Mouse (Mus musculus) limb, embryonic 12.5 days (tissue): ENCODE data around the gene Pask. TPM values are rescaled to one million over a fixed set of nuclear protein-coding genes. Genes with fewer than 3 reads are reported as not detected.
A peak's percentile ranks its signal among the peaks of the same experiment; 100 is the strongest.
"Not testable (repeated sequence)": the region's sequence is repeated elsewhere in the genome, so short reads cannot be mapped to it uniquely, and the experiment has no call there.

ENCODE experiments used
- ATAC-seq: fragments of 200-750 bp; cut with Nextera tagmentation; 2 replicates; pipeline ENCODE4 v1.8.0; 2017; ENCODE audit warnings: low read depth, moderate TSS enrichment; ENCODE audit not compliant: insufficient number of reproducible peaks, insufficient read depth, low FRiP score, low TSS enrichment
- H3K27ac ChIP-seq: fragments of 300-500 bp; sonication (generic); 2 replicates; pipeline ENCODE4 v1.5.1; 2016; ENCODE audit warnings: mild to moderate bottlenecking, moderate library complexity
- H3K27me3 ChIP-seq: fragments of 300-500 bp; sonication (generic); 2 replicates; pipeline ENCODE4 v1.6.1; 2016; ENCODE audit warnings: mild to moderate bottlenecking, moderate library complexity
- H3K36me3 ChIP-seq: fragments of 300-500 bp; sonication (generic); 2 replicates; pipeline ENCODE4 v1.6.1; 2016; ENCODE audit warnings: mild to moderate bottlenecking, moderate library complexity
- H3K4me1 ChIP-seq: fragments of 300-500 bp; sonication (generic); replicated peaks from 2 replicates; pipeline ENCODE4 v1.6.1; 2016
- H3K4me2 ChIP-seq: fragments of 300-500 bp; sonication (generic); 2 replicates; pipeline ENCODE4 v1.6.1; 2016; ENCODE audit warnings: mild to moderate bottlenecking, moderate library complexity
- H3K4me3 ChIP-seq: fragments of 300-500 bp; sonication (generic); replicated peaks from 2 replicates; pipeline ENCODE4 v1.5.1; 2016; ENCODE audit warnings: mild to moderate bottlenecking
- H3K9ac ChIP-seq: fragments of 300-500 bp; sonication (generic); replicated peaks from 2 replicates; pipeline ENCODE4 v1.6.1; 2016; ENCODE audit warnings: mild to moderate bottlenecking, moderate library complexity
- H3K9me3 ChIP-seq: fragments of 300-500 bp; sonication (generic); 2 replicates; pipeline ENCODE4 v1.6.1; 2016; ENCODE audit warnings: mild to moderate bottlenecking, moderate library complexity
- whole genome bisulfite sequencing: fragments of 180-500 bp; shearing (Covaris S2); methylation state at CpG from one replicate; pipeline ENCODE4 v1.1.7; 2016; 5-methylcytosine and 5-hydroxymethylcytosine counted together
- polyA plus RNA-seq: library from polyadenylated mRNA; unstranded; fragments of >200 nt; fragmentation: Nextera tagmentation; extraction: Ambion mirVana; gene quantifications from 2 replicates; pipeline ENCODE4 v1.2.1, GENCODE M21; 2016

Pask gene
- polyA plus RNA-seq, 1 experiment from 2014 or later, result 27.0 TPM

DNA sequence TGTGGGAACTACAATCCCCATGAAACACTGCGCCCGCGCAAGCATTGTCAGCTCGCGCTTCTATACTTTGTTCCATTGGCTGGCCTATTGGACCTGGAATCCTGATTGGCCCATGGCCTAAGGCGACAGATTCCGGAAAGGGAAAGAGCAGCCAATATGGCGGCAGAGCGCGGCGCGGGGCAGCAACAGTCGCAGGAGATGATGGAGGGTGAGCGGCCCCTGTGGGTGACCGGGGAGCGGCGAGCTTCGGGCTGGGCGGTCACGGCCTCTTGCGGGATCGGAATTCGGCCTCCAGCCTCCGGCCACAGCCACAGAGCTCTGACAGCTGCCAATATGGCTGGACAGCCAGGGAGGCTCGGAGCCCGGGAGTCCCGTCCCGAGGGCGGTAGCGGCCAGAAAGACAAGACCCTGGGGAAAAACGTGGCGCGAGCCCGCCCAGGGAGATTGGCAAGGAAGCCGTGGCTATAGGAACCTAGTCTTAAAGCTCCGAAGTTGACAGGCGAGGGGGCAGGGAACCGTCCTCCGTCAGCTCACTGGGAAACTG, 294 bp upstream of the Pask start:
- peak overlapping the region; percentile 78 for H3K4me2 ChIP-seq
- no peaks in the 10 kb centered on the region for H3K27me3 ChIP-seq
- H3K27ac ChIP-seq, result peak overlapping the region; percentile 66; the same call in 1 of the 2 replicates
- WGBS, result under 1% methylated on average over 39 of the region's 39 CpGs
- H3K36me3 ChIP-seq, result peaks cover 27% of the 10 kb centered on the region
- peak overlapping the region; percentile 86 for H3K9ac ChIP-seq
- peaks cover 16% of the 10 kb centered on the region for H3K4me1 ChIP-seq
- peak; percentile 95 for ATAC-seq
- no peaks in the 10 kb centered on the region for H3K9me3 ChIP-seq
- H3K4me3 ChIP-seq, result peak overlapping the region; percentile 93

DNA sequence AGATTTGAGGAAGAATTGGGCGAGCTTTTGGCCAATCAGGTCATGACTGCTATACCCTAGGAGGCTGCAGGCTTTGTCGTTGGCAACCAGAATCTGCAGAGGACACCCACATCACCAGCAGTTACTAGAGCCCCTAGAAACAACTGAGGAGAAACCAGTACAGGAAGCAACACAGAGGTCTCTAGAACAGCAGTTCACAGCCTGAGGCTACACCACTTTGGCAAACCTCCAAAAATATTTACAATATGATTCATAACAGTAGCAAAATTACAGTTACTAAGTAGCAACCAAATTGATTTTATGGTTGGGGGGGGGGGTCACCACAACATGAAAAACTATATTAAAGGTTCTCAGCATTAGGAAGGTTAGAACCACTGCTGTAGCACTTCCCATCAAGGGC, 8.7 kb downstream of the Pask start:
- Histone ChIP-seq H3K4me1 (no peaks in the 10 kb centered on the region), H3K27ac (no peak overlapping the region), H3K4me3 (no peak overlapping the region), H3K9ac (no peak overlapping the region), H3K4me2 (no peak overlapping the region), H3K36me3 (peaks cover 68% of the 10 kb centered on the region), H3K27me3 (no peaks in the 10 kb centered on the region), H3K9me3 (no peaks in the 10 kb centered on the region)
- ATAC-seq, result no peak
- WGBS, result 82% methylated on average over 2 of the region's 2 CpGs

- WGBS, result 90% methylated on average over 3 of the region's 3 CpGs
- no peak overlapping the region for H3K27ac ChIP-seq
- H3K4me3 ChIP-seq, result no peak overlapping the region
- H3K36me3 ChIP-seq, result peaks cover 85% of the 10 kb centered on the region
- no peak overlapping the region for H3K4me2 ChIP-seq
- no peak for ATAC-seq
- no peaks in the 10 kb centered on the region for H3K27me3 ChIP-seq
- H3K9me3 ChIP-seq, result no peaks in the 10 kb centered on the region
- H3K9ac ChIP-seq, result no peak overlapping the region
- no peaks in the 10 kb centered on the region for H3K4me1 ChIP-seq
Measured at GRCm38 (mm10) chr1:93326446-93326845, 16.8 kb downstream of the Pask start.

- no peaks in the 10 kb centered on the region for H3K27me3 ChIP-seq
- H3K4me3 ChIP-seq, result no peak overlapping the region
- no peak for ATAC-seq
- H3K9me3 ChIP-seq, result no peaks in the 10 kb centered on the region
- no peak overlapping the region for H3K27ac ChIP-seq
- 90% methylated on average over 6 of the region's 6 CpGs for WGBS
- no peak overlapping the region for H3K9ac ChIP-seq
- H3K4me2 ChIP-seq, result no peak overlapping the region
- H3K4me1 ChIP-seq, result no peaks in the 10 kb centered on the region
- H3K36me3 ChIP-seq, result peaks cover 87% of the 10 kb centered on the region
Measured at GRCm38 (mm10) chr1:93323973-93324372, 19.3 kb downstream of the Pask start.

- Histone ChIP-seq H3K9me3 (no peaks in the 10 kb centered on the region), H3K36me3 (peaks cover 55% of the 10 kb centered on the region), H3K27ac (no peak within 1 kb of the TSS), H3K27me3 (no peaks in the 10 kb centered on the region), H3K9ac (peak within 1 kb of the TSS; percentile 83), H3K4me3 (peak within 1 kb of the TSS; percentile 87), H3K4me1 (peaks cover 6% of the 10 kb centered on the region), H3K4me2 (peak within 1 kb of the TSS; percentile 69)
- peak; percentile 85 for ATAC-seq
- 8% methylated on average over 36 of the region's 36 CpGs for WGBS
Measured at GRCm38 (mm10) chr1:93305581-93306337, 37.5 kb downstream of the Pask start, which contains the start of gene Mterf4. TSS of gene Mterf4 (minus strand) at chr1:93305915.

DNA sequence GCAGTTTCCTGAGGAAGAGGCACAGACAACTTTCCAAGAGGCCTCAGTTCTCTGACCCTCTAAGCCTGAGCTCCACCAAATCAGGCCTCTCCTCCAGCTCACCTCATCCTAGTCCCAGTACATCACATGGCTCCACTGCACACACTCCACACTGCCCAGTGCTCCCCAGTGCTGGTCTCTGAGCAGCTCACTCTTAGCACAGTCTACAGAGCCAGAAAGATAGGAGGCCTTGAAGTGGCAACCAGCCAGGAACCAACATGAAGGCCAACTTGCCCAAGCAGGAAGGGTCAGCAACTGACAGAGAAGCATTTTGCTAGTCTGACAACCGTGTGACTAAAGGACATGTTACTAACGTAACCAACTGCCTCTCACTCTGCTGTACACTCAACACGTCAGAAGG, 42.7 kb downstream of the Pask start:
- peaks cover 86% of the 10 kb centered on the region for H3K36me3 ChIP-seq
- no peak overlapping the region for H3K4me2 ChIP-seq
- no peaks in the 10 kb centered on the region for H3K9me3 ChIP-seq
- 89% methylated on average over 3 of the region's 3 CpGs for WGBS
- no peak for ATAC-seq
- H3K9ac ChIP-seq, result no peak overlapping the region
- H3K27me3 ChIP-seq, result no peaks in the 10 kb centered on the region
- H3K4me1 ChIP-seq, result peaks cover 6% of the 10 kb centered on the region
- H3K4me3 ChIP-seq, result no peak overlapping the region
- no peak overlapping the region for H3K27ac ChIP-seq

DNA sequence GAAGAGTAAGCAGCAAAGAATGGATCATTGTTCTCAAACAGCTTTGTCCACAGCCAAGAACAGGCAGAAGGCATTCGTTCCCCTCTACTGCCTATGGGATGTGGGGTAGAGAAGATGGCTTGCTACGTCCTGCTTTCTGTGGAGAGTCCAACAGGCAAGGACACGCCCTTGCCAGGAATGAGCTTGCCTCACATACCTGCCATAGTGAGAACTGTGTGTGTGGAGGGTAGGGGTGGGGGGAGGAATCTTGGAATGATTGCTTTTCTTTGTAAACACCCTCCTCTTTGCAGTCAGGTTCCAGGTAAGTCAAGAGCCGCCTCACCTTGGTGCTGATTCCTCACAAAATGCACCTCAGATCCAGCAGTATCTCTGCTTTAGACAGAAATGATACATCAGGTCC, 43.5 kb downstream of the Pask start:
- no peak for ATAC-seq
- WGBS, result 84% methylated on average over 4 of the region's 4 CpGs
- Histone ChIP-seq H3K9me3 (no peaks in the 10 kb centered on the region), H3K27ac (no peak overlapping the region), H3K9ac (no peak overlapping the region), H3K4me3 (no peak overlapping the region), H3K36me3 (peaks cover 89% of the 10 kb centered on the region), H3K27me3 (no peaks in the 10 kb centered on the region), H3K4me2 (no peak overlapping the region), H3K4me1 (peaks cover 2% of the 10 kb centered on the region)

DNA sequence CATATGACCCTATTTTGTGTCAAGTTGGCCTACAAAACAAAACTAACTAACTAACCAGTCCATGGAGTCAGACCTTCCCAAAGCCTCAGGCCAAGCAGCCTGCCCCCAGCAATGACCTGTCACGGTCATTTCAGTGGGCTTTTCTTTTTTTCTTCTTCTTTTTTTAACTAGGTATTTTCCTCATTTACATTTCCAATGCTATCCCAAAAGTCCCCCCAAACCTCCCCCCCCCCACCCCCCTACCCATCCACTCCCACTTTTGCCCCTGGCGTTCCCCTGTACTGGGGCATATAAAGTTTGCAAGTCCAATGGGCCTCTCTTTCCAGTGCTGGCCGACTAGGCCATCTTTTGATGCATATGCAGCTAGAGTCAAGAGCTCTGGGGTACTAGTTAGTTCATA, 48.8 kb downstream of the Pask start:
- H3K4me2 ChIP-seq, ATAC-seq, H3K4me3 ChIP-seq, H3K9ac ChIP-seq, H3K9me3 ChIP-seq, H3K27me3 ChIP-seq, H3K4me1 ChIP-seq, H3K27ac ChIP-seq: not testable (repeated sequence)
- peaks cover 84% of the 10 kb centered on the region for H3K36me3 ChIP-seq
- 80% methylated on average over 3 of the region's 3 CpGs for WGBS

GRCm38 (mm10) chr1:93292006-93292405, 51.3 kb downstream of the Pask start:
- WGBS, result 84% methylated on average over 8 of the region's 8 CpGs
- no peak overlapping the region for H3K27ac ChIP-seq
- H3K27me3 ChIP-seq, result no peaks in the 10 kb centered on the region
- no peak overlapping the region for H3K9ac ChIP-seq
- no peak overlapping the region for H3K4me2 ChIP-seq
- peaks cover 85% of the 10 kb centered on the region for H3K36me3 ChIP-seq
- H3K9me3 ChIP-seq, result no peaks in the 10 kb centered on the region
- no peak overlapping the region for H3K4me3 ChIP-seq
- no peak for ATAC-seq
- no peaks in the 10 kb centered on the region for H3K4me1 ChIP-seq

DNA sequence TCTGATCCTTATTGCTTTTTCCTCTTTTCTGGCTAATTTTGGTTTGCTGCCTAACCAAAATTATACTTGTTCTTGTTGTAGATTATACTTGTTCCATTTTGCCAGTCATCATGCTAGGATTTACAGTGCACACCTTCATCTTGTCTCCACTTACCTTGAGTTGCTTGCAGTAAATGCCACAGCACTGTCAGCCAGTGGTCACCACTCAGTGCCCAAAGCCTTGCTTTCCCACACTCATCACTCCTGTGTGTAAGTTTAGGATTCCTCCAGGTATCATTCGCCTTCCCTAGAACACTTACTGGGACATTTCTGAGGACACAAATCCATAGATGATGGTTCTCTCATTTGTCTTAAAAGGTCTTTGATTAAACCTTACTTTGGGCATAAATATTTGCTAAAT, 51.7 kb downstream of the Pask start:
- no peaks in the 10 kb centered on the region for H3K27me3 ChIP-seq
- H3K4me3 ChIP-seq, result no peak overlapping the region
- H3K36me3 ChIP-seq, result peaks cover 85% of the 10 kb centered on the region
- no peak overlapping the region for H3K4me2 ChIP-seq
- no peaks in the 10 kb centered on the region for H3K9me3 ChIP-seq
- H3K9ac ChIP-seq, result no peak overlapping the region
- no peak for ATAC-seq
- 96% methylated on average over 1 of the region's 1 CpGs for WGBS
- no peaks in the 10 kb centered on the region for H3K4me1 ChIP-seq
- H3K27ac ChIP-seq, result no peak overlapping the region

- no peaks in the 10 kb centered on the region for H3K9me3 ChIP-seq
- no peak overlapping the region for H3K4me3 ChIP-seq
- no peak for ATAC-seq
- no peak overlapping the region for H3K4me2 ChIP-seq
- H3K9ac ChIP-seq, result no peak overlapping the region
- H3K4me1 ChIP-seq, result no peaks in the 10 kb centered on the region
- H3K36me3 ChIP-seq, result peaks cover 85% of the 10 kb centered on the region
- H3K27me3 ChIP-seq, result no peaks in the 10 kb centered on the region
- no peak overlapping the region for H3K27ac ChIP-seq
- WGBS, result 80% methylated on average over 4 of the region's 4 CpGs
Measured at GRCm38 (mm10) chr1:93290956-93291355, 52.3 kb downstream of the Pask start.
